Mouse (Mus musculus): ENCODE results near the gene Orc6. TPM values are rescaled to one million over a fixed set of nuclear protein-coding genes. Genes with fewer than 3 reads are reported as not detected.

Orc6 gene
- polyA plus RNA-seq (2015; fragmentation: Nextera tagmentation; extraction: Ambion mirVana) = 70.5 and 77.0 TPM in 2 replicates

GRCm38 (mm10) chr8:85299434-85300077, at the start of gene Orc6, which contains the start of gene Vps35:
TSS of gene Orc6 (plus strand) at chr8:85299632.
TSS of gene Vps35 (minus strand) at chr8:85299802.
- H3K9ac ChIP-seq = peak within 1 kb of the TSS; percentile 93
- H3K4me2 ChIP-seq = peak within 1 kb of the TSS; percentile 87
- no peaks in the 10 kb centered on the region for H3K9me3 ChIP-seq
- H3K4me3 ChIP-seq = peak within 1 kb of the TSS; percentile 93
- no peaks in the 10 kb centered on the region for H3K27me3 ChIP-seq
- peak; percentile 99 for ATAC-seq (ENCODE audit: low FRiP score)
- WGBS = under 1% methylated on average over 63 of the region's 63 CpGs
- peaks cover 35% of the 10 kb centered on the region for H3K4me1 ChIP-seq (replicated peaks)
- peaks cover 11% of the 10 kb centered on the region for H3K36me3 ChIP-seq
- peak within 1 kb of the TSS; percentile 99 for H3K27ac ChIP-seq

GRCm38 (mm10) chr8:85286846-85287245, 12.6 kb upstream of the Orc6 start:
- H3K27ac ChIP-seq = no peak overlapping the region
- no peaks in the 10 kb centered on the region for H3K27me3 ChIP-seq
- H3K4me3 ChIP-seq = no peak overlapping the region
- H3K4me1 ChIP-seq (replicated peaks) = no peaks in the 10 kb centered on the region
- no peaks in the 10 kb centered on the region for H3K9me3 ChIP-seq
- peaks cover 58% of the 10 kb centered on the region for H3K36me3 ChIP-seq
- H3K4me2 ChIP-seq = no peak overlapping the region
- no peak for ATAC-seq (ENCODE audit: low FRiP score)
- 91% methylated on average over 1 of the region's 1 CpGs for WGBS
- H3K9ac ChIP-seq = no peak overlapping the region

DNA sequence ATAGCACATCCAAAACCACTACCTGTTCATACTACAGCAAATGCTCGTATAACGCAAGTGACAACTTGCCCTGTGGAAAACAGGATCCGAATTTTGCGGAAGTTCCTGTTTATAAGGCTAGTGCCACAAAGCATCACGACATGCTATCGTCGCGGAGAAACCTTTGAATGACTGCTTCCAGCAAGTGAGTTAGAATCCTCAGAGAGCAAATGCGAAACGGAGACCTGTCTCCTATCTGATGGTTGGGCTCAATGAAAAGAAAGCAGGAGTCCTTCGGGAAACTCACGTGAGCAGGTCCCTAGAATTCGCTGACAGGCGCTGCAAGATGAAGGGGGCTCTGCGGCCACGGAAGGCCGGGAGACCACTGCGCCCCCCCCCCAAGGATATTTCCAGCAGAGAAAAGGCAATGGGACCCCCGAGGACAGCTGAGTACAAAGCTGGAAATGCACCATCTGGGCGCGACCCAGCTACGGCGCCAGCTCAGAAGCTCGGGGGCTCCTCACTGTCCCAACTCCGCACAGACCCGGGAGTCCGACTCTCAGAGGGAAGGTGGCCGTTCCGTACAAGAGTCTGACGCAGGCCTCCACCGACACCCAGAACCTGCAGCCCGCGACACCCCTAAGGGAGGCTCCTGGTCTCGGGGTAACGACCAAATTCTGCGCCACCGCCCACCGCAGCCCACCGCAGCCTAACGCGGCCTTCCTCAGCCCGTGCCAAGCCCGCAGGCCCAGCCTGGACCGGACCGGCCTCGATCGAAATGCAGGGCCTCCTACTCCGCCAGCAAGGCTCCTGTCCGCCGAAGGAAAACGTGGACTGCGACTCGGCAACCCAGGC, 615 bp upstream of the Orc6 start:
- ATAC-seq (ENCODE audit: low FRiP score) = peak; percentile 55
- Histone ChIP-seq H3K4me3 (peak overlapping the region; percentile 93), H3K4me2 (peak overlapping the region; percentile 66), H3K4me1 (replicated peaks) (peaks cover 35% of the 10 kb centered on the region), H3K9me3 (no peaks in the 10 kb centered on the region), H3K9ac (peak overlapping the region; percentile 93), H3K27ac (peak overlapping the region; percentile 99), H3K36me3 (peaks cover 11% of the 10 kb centered on the region), H3K27me3 (no peaks in the 10 kb centered on the region)
- under 1% methylated on average over 52 of the region's 53 CpGs for WGBS

DNA sequence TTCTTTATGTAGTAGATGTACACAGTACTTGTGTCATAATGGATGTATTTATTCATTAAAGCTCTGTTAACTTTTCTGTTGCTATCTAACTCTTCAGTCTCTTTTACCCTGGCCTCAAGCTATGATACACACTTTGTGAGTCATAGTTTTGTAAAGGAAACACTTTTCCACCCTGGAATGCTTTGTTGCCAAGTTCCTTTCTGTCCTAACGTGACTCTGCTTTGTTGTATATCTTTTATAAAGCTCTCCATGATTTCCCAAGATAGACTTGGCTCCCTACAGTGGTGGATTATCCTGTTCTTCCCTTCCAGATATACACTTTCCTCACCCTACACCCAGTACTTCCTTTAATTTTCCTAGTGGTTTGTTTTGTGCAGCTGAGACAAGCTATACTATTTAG, 2.5 kb downstream of the Orc6 start:
- Histone ChIP-seq H3K4me2 (no peak overlapping the region), H3K9me3 (no peaks in the 10 kb centered on the region), H3K27me3 (no peaks in the 10 kb centered on the region), H3K9ac (no peak overlapping the region), H3K27ac (no peak overlapping the region), H3K36me3 (peaks cover 32% of the 10 kb centered on the region), H3K4me1 (replicated peaks) (peaks cover 35% of the 10 kb centered on the region), H3K4me3 (no peak overlapping the region)
- 68% methylated on average over 1 of the region's 1 CpGs for WGBS
- no peak for ATAC-seq (ENCODE audit: low FRiP score)

DNA sequence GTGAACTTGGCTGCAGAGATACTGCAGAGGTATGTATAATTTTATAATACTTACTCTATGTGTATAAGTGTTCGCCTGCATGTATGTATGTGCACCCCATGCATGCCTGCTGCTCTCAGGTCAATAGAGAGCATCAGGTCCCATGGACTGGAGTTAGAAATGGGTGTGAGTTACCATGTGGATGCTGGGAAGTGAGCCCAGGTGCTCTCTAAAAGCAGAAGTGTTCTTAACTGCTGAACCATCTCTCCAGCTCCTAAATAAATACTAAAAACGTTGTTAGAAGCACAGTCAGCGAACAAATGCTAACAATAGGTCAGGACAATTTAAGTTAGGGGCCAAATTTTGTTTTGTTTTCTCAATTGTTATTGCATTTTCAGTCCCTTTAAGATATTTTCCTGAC, 3.5 kb downstream of the Orc6 start:
- no peak overlapping the region for H3K4me3 ChIP-seq
- H3K9ac ChIP-seq = no peak overlapping the region
- WGBS = 91% methylated on average over 3 of the region's 3 CpGs
- peaks cover 25% of the 10 kb centered on the region for H3K4me1 ChIP-seq (replicated peaks)
- H3K9me3 ChIP-seq = no peaks in the 10 kb centered on the region
- H3K27ac ChIP-seq = no peak overlapping the region
- peaks cover 37% of the 10 kb centered on the region for H3K36me3 ChIP-seq
- no peaks in the 10 kb centered on the region for H3K27me3 ChIP-seq
- ATAC-seq (ENCODE audit: low FRiP score) = no peak
- no peak overlapping the region for H3K4me2 ChIP-seq

- H3K4me1 ChIP-seq (replicated peaks) = peaks cover 20% of the 10 kb centered on the region
- H3K27me3 ChIP-seq = no peaks in the 10 kb centered on the region
- peaks cover 43% of the 10 kb centered on the region for H3K36me3 ChIP-seq
- ATAC-seq (ENCODE audit: low FRiP score) = no peak
- 88% methylated on average over 5 of the region's 5 CpGs for WGBS
- no peaks in the 10 kb centered on the region for H3K9me3 ChIP-seq
- H3K27ac ChIP-seq = no peak overlapping the region
- H3K4me2 ChIP-seq = no peak overlapping the region
- H3K9ac ChIP-seq = no peak overlapping the region
- no peak overlapping the region for H3K4me3 ChIP-seq
Measured at GRCm38 (mm10) chr8:85303531-85303930, 4.1 kb downstream of the Orc6 start.

DNA sequence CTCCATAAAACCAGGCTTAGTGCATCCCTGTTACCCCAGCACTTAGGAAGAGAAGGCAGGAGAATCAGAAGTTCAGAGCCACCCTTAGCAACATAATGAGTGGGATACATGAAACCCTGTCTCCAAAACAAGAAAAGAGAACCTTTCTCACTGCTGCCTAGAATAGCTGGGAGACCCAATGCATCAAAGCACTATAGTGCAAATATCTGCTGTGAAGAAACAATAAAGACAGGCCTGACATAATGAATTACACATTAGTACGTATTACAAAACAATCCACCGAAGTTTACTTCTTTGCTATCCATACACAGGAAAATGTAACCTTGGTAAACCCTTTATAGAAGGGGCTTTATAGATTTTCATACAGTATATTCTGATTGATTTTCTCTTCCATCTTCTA, 9.1 kb downstream of the Orc6 start:
- H3K4me2 ChIP-seq = no peak overlapping the region
- no peak overlapping the region for H3K4me3 ChIP-seq
- H3K9ac ChIP-seq = no peak overlapping the region
- H3K9me3 ChIP-seq = no peaks in the 10 kb centered on the region
- H3K36me3 ChIP-seq = peaks cover 43% of the 10 kb centered on the region
- H3K4me1 ChIP-seq (replicated peaks) = no peaks in the 10 kb centered on the region
- WGBS = 96% methylated on average over 2 of the region's 2 CpGs
- ATAC-seq (ENCODE audit: low FRiP score) = no peak
- H3K27ac ChIP-seq = no peak overlapping the region
- H3K27me3 ChIP-seq = no peaks in the 10 kb centered on the region

DNA sequence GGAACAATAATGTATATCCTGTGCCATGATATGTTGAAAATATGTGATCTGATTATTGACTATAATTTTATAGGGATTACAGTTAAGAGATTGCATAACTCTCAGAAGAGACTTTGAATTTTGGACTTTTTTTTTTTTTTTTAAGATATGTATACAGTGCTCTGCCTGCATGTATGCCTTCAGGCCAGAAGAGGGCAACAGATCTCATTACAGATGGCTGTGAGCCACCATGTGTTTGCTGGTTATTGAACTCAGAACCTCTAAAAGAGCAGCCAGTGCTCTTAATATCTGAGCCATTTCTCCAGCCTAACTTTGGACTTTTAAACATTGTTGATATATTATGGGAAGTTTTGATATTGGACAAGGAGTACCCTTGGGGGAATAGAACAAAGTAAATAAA, 12.3 kb downstream of the Orc6 start:
- Histone ChIP-seq H3K9me3 (no peaks in the 10 kb centered on the region; the same call in 1 of the 2 replicates), H3K4me3 (no peak overlapping the region), H3K27ac (no peak overlapping the region), H3K4me1 (replicated peaks) (no peaks in the 10 kb centered on the region), H3K9ac (no peak overlapping the region), H3K27me3 (no peaks in the 10 kb centered on the region), H3K36me3 (peaks cover 19% of the 10 kb centered on the region), H3K4me2 (no peak overlapping the region)
- no peak for ATAC-seq (ENCODE audit: low FRiP score)

GRCm38 (mm10) chr8:85313036-85313435, 13.6 kb downstream of the Orc6 start:
- 91% methylated on average over 3 of the region's 3 CpGs for WGBS
- H3K9ac ChIP-seq = no peak overlapping the region
- no peaks in the 10 kb centered on the region for H3K4me1 ChIP-seq (replicated peaks)
- H3K27ac ChIP-seq = no peak overlapping the region
- no peak overlapping the region for H3K4me2 ChIP-seq
- H3K36me3 ChIP-seq = peaks cover 12% of the 10 kb centered on the region
- H3K9me3 ChIP-seq = no peaks in the 10 kb centered on the region; the same call in 1 of the 2 replicates
- H3K4me3 ChIP-seq = no peak overlapping the region
- H3K27me3 ChIP-seq = no peaks in the 10 kb centered on the region
- no peak for ATAC-seq (ENCODE audit: low FRiP score)

DNA sequence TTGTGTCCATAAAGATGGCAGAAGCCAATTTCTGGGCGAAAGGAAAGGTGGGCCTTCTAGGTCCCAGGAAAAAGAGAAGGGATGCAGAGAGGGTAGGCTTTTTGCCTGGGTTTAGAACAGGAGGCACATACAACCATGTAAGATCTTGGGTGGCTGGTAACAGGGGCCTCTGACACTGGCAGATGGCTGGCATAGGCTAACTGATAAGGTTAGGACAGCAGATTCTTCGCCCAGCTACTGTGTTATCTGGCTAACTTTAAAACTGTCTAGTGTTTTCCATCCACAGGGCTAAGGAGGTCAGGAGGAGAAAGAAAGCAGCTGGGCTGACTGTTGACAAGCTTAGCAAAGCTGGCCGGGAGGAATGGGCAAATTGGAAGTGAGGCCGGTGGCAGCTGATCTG, 19.1 kb downstream of the Orc6 start:
- Histone ChIP-seq H3K4me1 (replicated peaks) (no peaks in the 10 kb centered on the region), H3K4me3 (no peak overlapping the region), H3K27me3 (no peaks in the 10 kb centered on the region), H3K9me3 (no peaks in the 10 kb centered on the region; the same call in 1 of the 2 replicates), H3K36me3 (no peaks in the 10 kb centered on the region), H3K4me2 (no peak overlapping the region), H3K9ac (no peak overlapping the region), H3K27ac (no peak overlapping the region)
- 92% methylated on average over 4 of the region's 4 CpGs for WGBS
- no peak for ATAC-seq (ENCODE audit: low FRiP score)

DNA sequence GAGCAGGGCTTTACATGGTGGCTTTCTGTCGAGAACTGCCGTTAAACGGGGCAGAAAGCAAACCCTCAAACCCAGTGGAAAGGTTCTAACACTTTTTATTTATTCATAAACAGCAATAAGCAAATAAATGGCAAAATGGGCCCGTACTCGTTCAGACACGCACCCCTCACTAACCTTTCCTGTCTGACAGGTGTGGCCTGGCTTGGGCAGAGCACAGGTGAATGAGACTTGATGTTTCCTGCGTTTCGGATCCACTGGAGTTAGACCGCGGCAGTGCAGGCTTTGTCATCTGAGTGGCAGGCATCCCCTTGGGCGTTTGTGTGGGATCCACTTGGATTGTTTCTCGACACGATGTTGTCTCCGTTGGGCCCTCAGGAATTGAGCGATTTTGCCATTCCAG, 22.5 kb downstream of the Orc6 start:
- H3K4me2 ChIP-seq = no peak overlapping the region
- H3K36me3 ChIP-seq = no peaks in the 10 kb centered on the region
- H3K9ac ChIP-seq = no peak overlapping the region
- no peaks in the 10 kb centered on the region; the same call in 1 of the 2 replicates for H3K9me3 ChIP-seq
- H3K27me3 ChIP-seq = no peaks in the 10 kb centered on the region
- H3K4me1 ChIP-seq (replicated peaks) = no peaks in the 10 kb centered on the region
- no peak for ATAC-seq (ENCODE audit: low FRiP score)
- H3K4me3 ChIP-seq = no peak overlapping the region
- no peak overlapping the region for H3K27ac ChIP-seq
- WGBS = 92% methylated on average over 15 of the region's 15 CpGs

DNA sequence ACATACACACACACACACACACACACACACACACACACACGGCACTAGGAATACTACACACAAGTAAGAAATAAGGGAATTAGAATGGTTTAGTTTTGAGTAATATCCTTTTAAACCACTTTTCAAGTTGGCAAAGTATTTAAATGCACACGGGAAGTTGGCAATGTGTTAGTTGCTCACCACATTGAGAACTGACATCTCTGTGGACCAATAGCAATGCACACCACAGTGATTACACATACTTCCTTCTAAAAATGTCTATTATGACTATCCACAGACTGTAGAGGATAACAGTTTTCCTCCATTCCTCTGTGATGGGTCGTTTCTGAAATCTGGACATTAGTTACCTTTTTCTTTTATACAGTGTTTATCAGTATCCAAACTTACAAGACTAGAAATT, 23.7 kb downstream of the Orc6 start:
- H3K27ac ChIP-seq = no peak overlapping the region
- no peak for ATAC-seq (ENCODE audit: low FRiP score)
- no peaks in the 10 kb centered on the region for H3K4me1 ChIP-seq (replicated peaks)
- no peaks in the 10 kb centered on the region for H3K27me3 ChIP-seq
- no peak overlapping the region for H3K9ac ChIP-seq
- no peak overlapping the region for H3K4me2 ChIP-seq
- WGBS = 90% methylated on average over 3 of the region's 3 CpGs
- no peak overlapping the region for H3K4me3 ChIP-seq
- no peaks in the 10 kb centered on the region for H3K9me3 ChIP-seq
- no peaks in the 10 kb centered on the region for H3K36me3 ChIP-seq

Data from hindbrain, embryonic 13.5 days (tissue).